Mouse (Mus musculus): ENCODE measurements at regions not wholly inside any gene's neighbourhood (a gene's known extent, or its start where the extent isn't known, plus 50 kb on each side); places are given as distances from the start of the nearest gene placed in this dataset.

DNA sequence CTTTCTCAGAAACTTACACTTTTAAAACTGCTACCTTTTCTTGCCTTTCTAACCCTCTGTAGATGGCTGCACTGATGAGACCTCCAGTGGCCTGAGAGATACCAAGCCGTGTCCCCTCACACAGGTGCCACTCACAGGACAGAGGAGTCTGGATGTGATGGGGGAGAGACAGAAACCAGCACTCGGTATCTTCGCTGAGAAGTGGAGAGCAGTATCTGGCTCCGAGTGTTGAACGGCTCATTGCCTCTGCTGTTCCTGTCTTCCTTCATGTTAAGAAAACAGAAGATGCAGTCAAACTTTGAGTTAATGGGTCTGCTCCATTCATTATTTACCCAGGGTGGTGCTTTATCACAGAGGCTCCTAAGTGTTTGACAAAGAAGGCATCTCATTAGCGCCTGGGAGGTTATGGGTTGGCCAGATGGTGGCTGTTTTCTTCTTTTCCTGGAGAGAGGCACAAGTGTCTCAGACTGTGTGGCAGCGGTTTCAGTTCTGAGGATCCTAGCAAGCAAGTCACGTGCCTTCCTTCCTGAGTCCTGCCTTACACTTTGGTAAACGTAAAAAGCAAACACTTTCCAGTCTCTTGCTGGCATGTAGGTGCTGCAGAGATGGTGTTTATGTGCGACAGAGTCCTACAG lies 248.6 kb downstream of the Sec16b start:
- TF ChIP-seq CTCF (IDR thresholded peaks at IDR 0.05; ENCODE audit: control insufficient read depth, insufficient read depth, insufficient read length) (no peak), MYOD1 (IDR thresholded peaks at IDR 0.05; ENCODE audit: control insufficient read depth, insufficient read length, low read depth) (no peak), USF1 (IDR thresholded peaks at IDR 0.05; ENCODE audit: low read depth) (no peak), CEBPB (IDR thresholded peaks at IDR 0.05; ENCODE audit: low read depth) (no peak), MAX (IDR thresholded peaks at IDR 0.05) (no peak), MYOG (IDR thresholded peaks at IDR 0.05; ENCODE audit: control insufficient read depth, extremely low read depth, insufficient read length) (no peak)
